Mouse (Mus musculus) CH12.LX (cell line): Measurements from ENCODE around the gene Lefty1. TPM values are rescaled to one million over a fixed set of nuclear protein-coding genes. Genes with fewer than 3 reads are reported as not detected.

Source experiments
- CHD2 ChIP-seq: IDR thresholded peaks from 2 replicates; pipeline ENCODE4 v1.6.1; 2011; ENCODE audit warnings: low read length, improper control_type of control experiment
- ETS1 ChIP-seq: conservative IDR thresholded peaks from 2 replicates; pipeline ENCODE4 v1.6.1; 2012; ENCODE audit warnings: low read depth, mild to moderate bottlenecking, inconsistent platforms, low read length, improper control_type of control experiment, moderate library complexity
- GABPA ChIP-seq: IDR thresholded peaks from 2 replicates; pipeline ENCODE4 v1.6.1; 2012; ENCODE audit warnings: low read depth, low read length, improper control_type of control experiment, inconsistent platforms; ENCODE audit not compliant: insufficient replicate concordance
- HCFC1 ChIP-seq: IDR thresholded peaks from 2 replicates; pipeline ENCODE4 v1.6.1; 2012; ENCODE audit warnings: low read depth, mild to moderate bottlenecking, inconsistent platforms, low read length, improper control_type of control experiment
- JUN ChIP-seq: IDR thresholded peaks from 2 replicates; pipeline ENCODE4 v1.6.1; 2011; ENCODE audit warnings: low read depth, mild to moderate bottlenecking, low read length, improper control_type of control experiment, moderate library complexity; ENCODE audit not compliant: insufficient read depth
- MYC ChIP-seq: IDR thresholded peaks from 2 replicates; pipeline ENCODE4 v1.6.1; 2011; ENCODE audit warnings: low read depth, mild to moderate bottlenecking, improper control_type of control experiment, low read length
- NRF1 ChIP-seq: IDR thresholded peaks from 2 replicates; pipeline ENCODE4 v1.6.1; 2014; ENCODE audit warnings: low read depth, mild to moderate bottlenecking, inconsistent platforms, low read length, improper control_type of control experiment, moderate library complexity
- POLR2A ChIP-seq: IDR thresholded peaks from 2 replicates; pipeline ENCODE4 v1.6.1; 2011; ENCODE audit warnings: low read depth, mild to moderate bottlenecking, improper control_type of control experiment, low read length
- POLR2AphosphoS2 ChIP-seq: IDR thresholded peaks from 2 replicates; pipeline ENCODE4 v1.6.1; 2011; ENCODE audit warnings: low read depth, low read length, improper control_type of control experiment
- TCF12 ChIP-seq: IDR thresholded peaks from 2 replicates; pipeline ENCODE4 v1.6.1; 2014; ENCODE audit warnings: low read depth, mild to moderate bottlenecking, inconsistent platforms, low read length, improper control_type of control experiment
- USF1 ChIP-seq: IDR thresholded peaks from 2 replicates; pipeline ENCODE4 v1.6.1; 2014; ENCODE audit warnings: low read depth, mild to moderate bottlenecking, inconsistent platforms, low read length, improper control_type of control experiment
- ZC3H11A ChIP-seq: IDR thresholded peaks from 2 replicates; pipeline ENCODE4 v1.6.1; 2012; ENCODE audit warnings: low read depth, mild to moderate bottlenecking, inconsistent platforms, low read length, improper control_type of control experiment
- ZKSCAN1 ChIP-seq: IDR thresholded peaks from 2 replicates; pipeline ENCODE4 v1.6.1; 2012; ENCODE audit warnings: low read depth, inconsistent platforms, low read length, improper control_type of control experiment, borderline replicate concordance
- ZNF384 ChIP-seq: IDR thresholded peaks from 2 replicates; pipeline ENCODE4 v1.6.1; 2012; ENCODE audit warnings: low read depth, low read length, improper control_type of control experiment, inconsistent platforms
- polyA plus RNA-seq: library from polyadenylated mRNA; unstranded; fragments of >175 nt; gene quantifications from 2 replicates; pipeline ENCODE4 v1.2.1, GENCODE M21; 2012; ENCODE audit warnings: low read depth; ENCODE audit not compliant: insufficient read length
- total RNA-seq, 2 experiments: library from RNA; depleted of rRNA; stranded (reverse); fragments of 300-350 nt in 1 of 2; fragments of >200 nt in 1 of 2; gene quantifications; 2 replicates each; pipeline ENCODE4 v1.2.3; 2012 to 2014

The Lefty1 gene
- total and polyA plus RNA-seq, 3 experiments: not detected

DNA sequence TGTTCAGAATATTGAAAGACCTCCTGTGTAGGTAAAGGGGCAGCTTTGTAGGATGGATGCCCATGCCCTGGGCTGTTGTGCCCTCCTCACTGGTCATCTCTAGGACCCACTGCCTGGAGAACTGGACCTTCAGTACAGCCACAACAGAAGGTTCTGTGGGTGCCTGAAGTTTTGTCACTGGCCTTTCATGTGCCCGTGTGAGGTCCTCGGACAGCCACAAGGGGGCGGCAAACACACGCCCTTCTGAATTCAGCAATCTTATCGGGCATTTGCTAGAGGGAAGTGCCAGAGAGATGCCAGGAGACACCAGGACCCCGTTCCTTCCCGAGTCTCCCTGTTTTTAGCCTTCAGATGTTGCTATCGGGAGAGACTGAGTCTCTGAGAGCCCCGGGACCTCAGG, 52.9 kb downstream of the Lefty1 start (continued):
- TF ChIP-seq NRF1 (no peak), HCFC1 (no peak), GABPA (no peak), POLR2A (no peak), ETS1 (no peak), USF1 (no peak), MYC (no peak), ZC3H11A (peak; percentile 16; the same call in 1 of the 2 replicates), ZKSCAN1 (no peak), TCF12 (no peak), POLR2AphosphoS2 (no peak), CHD2 (no peak), ZNF384 (no peak), JUN (no peak)

Other genes starting within 250 kb of the Lefty1 start
- not detected in 2 replicates for gene Mixl1, start 238.0 kb upstream of the Lefty1 start, total RNA-seq (2012; rRNA removed)
- not detected in 2 replicates for gene Mixl1, start 238.0 kb upstream of the Lefty1 start, total RNA-seq (2014; rRNA removed)
- not detected in 2 replicates for gene Mixl1, start 238.0 kb upstream of the Lefty1 start, polyA plus RNA-seq
- gene Acbd3, start 209.0 kb upstream of the Lefty1 start, total RNA-seq (2012; rRNA removed): 14.5 and 17.5 TPM in 2 replicates
- 22.1 and 23.5 TPM in 2 replicates for gene Acbd3, start 209.0 kb upstream of the Lefty1 start, total RNA-seq (2014; rRNA removed)
- gene Acbd3, start 209.0 kb upstream of the Lefty1 start, polyA plus RNA-seq: 22.4 and 24.2 TPM in 2 replicates
- gene H3f3a, start 121.1 kb upstream of the Lefty1 start, total RNA-seq (2012; rRNA removed): 571 and 590 TPM in 2 replicates
- gene H3f3a, start 121.1 kb upstream of the Lefty1 start, total RNA-seq (2014; rRNA removed): 1,420 and 1,540 TPM in 2 replicates
- gene H3f3a, start 121.1 kb upstream of the Lefty1 start, polyA plus RNA-seq: 629 and 715 TPM in 2 replicates
- 24.7 and 26.3 TPM in 2 replicates for gene Sde2, start 83.9 kb upstream of the Lefty1 start, total RNA-seq (2012; rRNA removed)
- 25.1 and 28.0 TPM in 2 replicates for gene Sde2, start 83.9 kb upstream of the Lefty1 start, total RNA-seq (2014; rRNA removed)
- gene Sde2, start 83.9 kb upstream of the Lefty1 start, polyA plus RNA-seq: 33.2 and 34.6 TPM in 2 replicates
- gene Lefty2, start 41.9 kb upstream of the Lefty1 start, total RNA-seq (2012; rRNA removed): not detected in 2 replicates
- not detected in 2 replicates for gene Lefty2, start 41.9 kb upstream of the Lefty1 start, total RNA-seq (2014; rRNA removed)
- not detected in 2 replicates for gene Lefty2, start 41.9 kb upstream of the Lefty1 start, polyA plus RNA-seq
- 131 and 158 TPM in 2 replicates for gene Pycr2, start 30.7 kb upstream of the Lefty1 start, total RNA-seq (2012; rRNA removed)
- 119 and 133 TPM in 2 replicates for gene Pycr2, start 30.7 kb upstream of the Lefty1 start, total RNA-seq (2014; rRNA removed)
- 73.0 and 82.3 TPM in 2 replicates for gene Pycr2, start 30.7 kb upstream of the Lefty1 start, polyA plus RNA-seq
- gene Tmem63a, start 7.3 kb downstream of the Lefty1 start, total RNA-seq (2012; rRNA removed): 2.2 and 2.6 TPM in 2 replicates
- 0.89 and 1.1 TPM in 2 replicates for gene Tmem63a, start 7.3 kb downstream of the Lefty1 start, total RNA-seq (2014; rRNA removed)
- 3.0 TPM in 2 replicates for gene Tmem63a, start 7.3 kb downstream of the Lefty1 start, polyA plus RNA-seq
- gene Ephx1, start 85.9 kb downstream of the Lefty1 start, total RNA-seq (2012; rRNA removed): 7.5 and 12.0 TPM in 2 replicates
- 9.8 and 10.7 TPM in 2 replicates for gene Ephx1, start 85.9 kb downstream of the Lefty1 start, total RNA-seq (2014; rRNA removed)
- gene Ephx1, start 85.9 kb downstream of the Lefty1 start, polyA plus RNA-seq: 20.7 and 21.5 TPM in 2 replicates
- not detected in 2 replicates for gene 9130409I23Rik, start 116.2 kb downstream of the Lefty1 start, total RNA-seq (2012; rRNA removed)
- not detected in 2 replicates for gene 9130409I23Rik, start 116.2 kb downstream of the Lefty1 start, total RNA-seq (2014; rRNA removed)
- not detected in 2 replicates for gene 9130409I23Rik, start 116.2 kb downstream of the Lefty1 start, polyA plus RNA-seq
- 19.9 and 22.1 TPM in 2 replicates for gene Nvl, start 209.2 kb downstream of the Lefty1 start, total RNA-seq (2012; rRNA removed)
- 27.1 and 30.3 TPM in 2 replicates for gene Nvl, start 209.2 kb downstream of the Lefty1 start, total RNA-seq (2014; rRNA removed)
- 36.0 and 38.4 TPM in 2 replicates for gene Nvl, start 209.2 kb downstream of the Lefty1 start, polyA plus RNA-seq
- 24.2 and 28.9 TPM in 2 replicates for gene Cnih4, start 209.7 kb downstream of the Lefty1 start, total RNA-seq (2012; rRNA removed)
- 34.9 and 39.1 TPM in 2 replicates for gene Cnih4, start 209.7 kb downstream of the Lefty1 start, total RNA-seq (2014; rRNA removed)
- 45.7 and 54.1 TPM in 2 replicates for gene Cnih4, start 209.7 kb downstream of the Lefty1 start, polyA plus RNA-seq